Mouse (Mus musculus): ENCODE results near the gene Cttn. TPM values are rescaled to one million over a fixed set of nuclear protein-coding genes. Genes with fewer than 3 reads are reported as not detected.

The Cttn gene
- polyA plus RNA-seq, 1 experiment from 2014 or later: 165 TPM

DNA sequence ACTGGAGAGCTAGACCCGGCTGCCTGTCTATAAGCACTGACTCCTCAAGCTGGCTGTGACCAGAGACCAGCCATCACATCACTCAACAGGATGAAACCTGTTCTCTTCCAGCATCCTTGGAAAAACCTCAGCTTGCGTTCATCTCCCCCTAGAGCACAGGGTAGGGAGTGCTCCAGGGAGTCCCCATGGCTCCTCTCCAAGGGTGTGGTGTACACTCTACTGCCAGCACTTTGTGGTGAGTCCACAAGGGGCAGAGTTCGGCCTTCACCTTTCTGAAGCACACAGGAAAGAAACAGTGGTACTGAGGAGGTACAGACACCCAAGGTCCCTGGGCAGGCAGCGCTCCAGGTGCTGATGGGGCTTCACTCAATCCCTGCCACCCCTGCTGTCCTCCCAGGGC lies 55.0 kb downstream of the Cttn start:
- H3K4me1 ChIP-seq (replicated peaks; ENCODE audit: control insufficient read depth, insufficient read depth, low read length): peaks cover 28% of the 10 kb centered on the region
- no peak for DNase-seq (ENCODE audit: low spot score)
- ATAC-seq (ENCODE audit: low FRiP score): no peak
- H3K27ac ChIP-seq: no peak overlapping the region
- H3K4me2 ChIP-seq (replicated peaks): no peak overlapping the region
- H3K36me3 ChIP-seq (replicated peaks; ENCODE audit: control insufficient read depth, insufficient read depth): peaks cover 11% of the 10 kb centered on the region
- no peak overlapping the region for H3K4me3 ChIP-seq (replicated peaks; ENCODE audit: low read length)
- no peak overlapping the region for H3K9ac ChIP-seq
- no peaks in the 10 kb centered on the region for H3K9me3 ChIP-seq (ENCODE audit: control insufficient read depth, low read length)
- no peaks in the 10 kb centered on the region for H3K27me3 ChIP-seq (ENCODE audit: control insufficient read depth, insufficient read depth, low read length)
- 72% methylated on average over 4 of the region's 4 CpGs for WGBS

GRCm38 (mm10) chr7:144414632-144415031 lies 56.2 kb downstream of the Cttn start:
- H3K36me3 ChIP-seq (replicated peaks; ENCODE audit: control insufficient read depth, insufficient read depth): peaks cover 23% of the 10 kb centered on the region
- H3K9ac ChIP-seq: no peak overlapping the region
- no peaks in the 10 kb centered on the region for H3K9me3 ChIP-seq (ENCODE audit: control insufficient read depth, low read length)
- 83% methylated on average over 5 of the region's 5 CpGs for WGBS
- peaks cover 28% of the 10 kb centered on the region for H3K4me1 ChIP-seq (replicated peaks; ENCODE audit: control insufficient read depth, insufficient read depth, low read length)
- no peak overlapping the region for H3K27ac ChIP-seq
- no peaks in the 10 kb centered on the region for H3K27me3 ChIP-seq (ENCODE audit: control insufficient read depth, insufficient read depth, low read length)
- no peak for ATAC-seq (ENCODE audit: low FRiP score)
- DNase-seq (ENCODE audit: low spot score): no peak
- no peak overlapping the region for H3K4me2 ChIP-seq (replicated peaks)
- no peak overlapping the region for H3K4me3 ChIP-seq (replicated peaks; ENCODE audit: low read length)

DNA sequence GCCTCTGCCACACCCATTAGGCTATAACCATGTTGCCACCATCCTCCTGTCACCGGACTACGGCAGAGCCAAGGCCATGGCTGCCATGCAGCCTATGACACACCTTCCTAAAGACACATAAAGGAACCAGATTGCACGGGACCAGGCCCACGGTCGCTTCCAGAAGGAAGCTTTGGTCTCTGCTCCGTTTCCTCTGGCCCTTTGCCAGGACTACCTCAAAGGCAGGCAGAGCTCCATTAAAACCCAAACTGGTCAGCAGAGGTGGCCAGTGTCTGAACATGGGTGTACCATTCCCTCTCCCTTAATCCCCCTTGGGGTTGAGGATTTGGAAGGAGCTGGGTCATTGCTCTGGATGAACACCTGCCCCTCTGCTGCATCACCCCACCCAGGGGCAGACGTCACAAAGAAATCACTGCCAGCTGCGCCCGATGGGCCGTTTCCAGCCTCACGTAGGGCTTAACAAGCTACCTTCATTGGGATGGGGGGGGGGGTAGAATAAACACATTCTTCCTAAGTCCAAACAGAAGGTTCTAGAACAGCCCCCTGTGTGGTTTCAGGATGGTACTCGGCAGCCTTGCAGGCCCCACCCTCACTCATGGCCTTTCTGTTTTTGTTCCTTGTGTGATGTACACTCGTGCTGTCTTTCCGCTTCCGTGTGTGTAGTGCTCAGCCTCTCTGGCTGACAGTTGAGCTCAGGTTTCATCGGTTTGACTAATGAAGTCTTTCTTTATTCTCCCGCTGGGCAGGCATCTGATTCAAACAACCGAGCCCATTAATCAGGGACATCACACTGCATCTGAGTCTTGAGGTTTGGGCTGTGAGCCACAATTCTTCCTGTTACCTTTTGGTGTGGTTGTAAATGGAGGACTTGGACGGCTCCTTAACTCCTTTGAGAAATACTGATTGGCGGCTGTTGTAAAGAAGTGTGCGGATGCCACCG lies 58.6 kb downstream of the Cttn start:
- no peak overlapping the region for H3K4me2 ChIP-seq (replicated peaks)
- no peak overlapping the region for H3K9ac ChIP-seq
- peak; percentile 61 for DNase-seq (ENCODE audit: low spot score)
- peaks cover 15% of the 10 kb centered on the region for H3K4me1 ChIP-seq (replicated peaks; ENCODE audit: control insufficient read depth, insufficient read depth, low read length)
- peak; percentile 25; the same call in 1 of the 2 replicates for ATAC-seq (ENCODE audit: low FRiP score)
- 42% methylated on average over 22 of the region's 22 CpGs for WGBS
- H3K4me3 ChIP-seq (replicated peaks; ENCODE audit: low read length): no peak overlapping the region
- H3K9me3 ChIP-seq (ENCODE audit: control insufficient read depth, low read length): no peaks in the 10 kb centered on the region
- H3K36me3 ChIP-seq (replicated peaks; ENCODE audit: control insufficient read depth, insufficient read depth): peaks cover 25% of the 10 kb centered on the region
- peak overlapping the region; percentile 77 for H3K27ac ChIP-seq
- no peaks in the 10 kb centered on the region for H3K27me3 ChIP-seq (ENCODE audit: control insufficient read depth, insufficient read depth, low read length)

- no peaks in the 10 kb centered on the region for H3K27me3 ChIP-seq (ENCODE audit: control insufficient read depth, insufficient read depth, low read length)
- 83% methylated on average over 18 of the region's 18 CpGs for WGBS
- no peak overlapping the region for H3K4me2 ChIP-seq (replicated peaks)
- H3K9ac ChIP-seq: no peak overlapping the region
- DNase-seq (ENCODE audit: low spot score) (no peak), ATAC-seq (ENCODE audit: low FRiP score) (no peak)
- H3K27ac ChIP-seq: no peak overlapping the region
- H3K9me3 ChIP-seq (ENCODE audit: control insufficient read depth, low read length): no peaks in the 10 kb centered on the region
- peaks cover 10% of the 10 kb centered on the region for H3K4me1 ChIP-seq (replicated peaks; ENCODE audit: control insufficient read depth, insufficient read depth, low read length)
- no peak overlapping the region for H3K4me3 ChIP-seq (replicated peaks; ENCODE audit: low read length)
- H3K36me3 ChIP-seq (replicated peaks; ENCODE audit: control insufficient read depth, insufficient read depth): peaks cover 30% of the 10 kb centered on the region
Observed at GRCm38 (mm10) chr7:144409682-144410081, 61.1 kb downstream of the Cttn start.

- Histone ChIP-seq H3K9ac (no peak overlapping the region), H3K4me1 (replicated peaks; ENCODE audit: control insufficient read depth, insufficient read depth, low read length) (peaks cover 10% of the 10 kb centered on the region), H3K4me3 (replicated peaks; ENCODE audit: low read length) (no peak overlapping the region), H3K9me3 (ENCODE audit: control insufficient read depth, low read length) (no peaks in the 10 kb centered on the region), H3K4me2 (replicated peaks) (no peak overlapping the region), H3K27me3 (ENCODE audit: control insufficient read depth, insufficient read depth, low read length) (no peaks in the 10 kb centered on the region), H3K36me3 (replicated peaks; ENCODE audit: control insufficient read depth, insufficient read depth) (peaks cover 30% of the 10 kb centered on the region), H3K27ac (no peak overlapping the region)
- WGBS: 59% methylated on average over 2 of the region's 2 CpGs
- ATAC-seq (ENCODE audit: low FRiP score) (no peak), DNase-seq (ENCODE audit: low spot score) (no peak)
Observed at GRCm38 (mm10) chr7:144408464-144409000, 62.3 kb downstream of the Cttn start.

DNA sequence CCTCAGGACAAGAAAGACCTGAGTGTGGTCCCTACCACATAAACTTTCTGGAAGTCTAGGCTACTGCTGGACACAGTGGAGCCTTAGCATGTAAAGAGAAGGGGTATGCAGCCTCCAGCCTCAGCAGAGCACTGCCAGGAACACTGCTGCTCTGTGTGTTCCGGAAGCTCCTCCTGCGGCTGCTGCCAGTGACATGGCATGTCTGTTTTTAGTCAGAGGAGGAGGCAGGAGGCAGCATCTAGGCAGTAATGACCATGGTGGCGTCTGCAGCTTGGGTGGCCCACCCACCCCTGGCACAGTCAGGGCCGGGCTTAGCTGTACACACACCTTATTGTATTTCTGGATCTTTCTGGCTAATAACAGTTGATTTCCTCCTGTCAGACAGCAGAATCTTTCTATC lies 63.1 kb downstream of the Cttn start:
- DNase-seq (ENCODE audit: low spot score): no peak
- no peaks in the 10 kb centered on the region for H3K9me3 ChIP-seq (ENCODE audit: control insufficient read depth, low read length)
- H3K4me2 ChIP-seq (replicated peaks): no peak overlapping the region
- H3K27ac ChIP-seq: no peak overlapping the region
- no peaks in the 10 kb centered on the region for H3K27me3 ChIP-seq (ENCODE audit: control insufficient read depth, insufficient read depth, low read length)
- H3K4me1 ChIP-seq (replicated peaks; ENCODE audit: control insufficient read depth, insufficient read depth, low read length): peaks cover 10% of the 10 kb centered on the region
- ATAC-seq (ENCODE audit: low FRiP score): no peak
- 74% methylated on average over 4 of the region's 4 CpGs for WGBS
- H3K36me3 ChIP-seq (replicated peaks; ENCODE audit: control insufficient read depth, insufficient read depth): peaks cover 30% of the 10 kb centered on the region
- no peak overlapping the region for H3K9ac ChIP-seq
- H3K4me3 ChIP-seq (replicated peaks; ENCODE audit: low read length): no peak overlapping the region

GRCm38 (mm10) chr7:144402492-144402891 lies 68.3 kb downstream of the Cttn start:
- no peak overlapping the region for H3K4me3 ChIP-seq (replicated peaks; ENCODE audit: low read length)
- no peaks in the 10 kb centered on the region for H3K27me3 ChIP-seq (ENCODE audit: control insufficient read depth, insufficient read depth, low read length)
- DNase-seq (ENCODE audit: low spot score): no peak
- no peak overlapping the region for H3K9ac ChIP-seq
- no peak overlapping the region for H3K27ac ChIP-seq
- H3K36me3 ChIP-seq (replicated peaks; ENCODE audit: control insufficient read depth, insufficient read depth): peaks cover 6% of the 10 kb centered on the region; the same call in 1 of the 2 replicates
- H3K4me2 ChIP-seq (replicated peaks): no peak overlapping the region
- WGBS: 81% methylated on average over 4 of the region's 4 CpGs
- ATAC-seq (ENCODE audit: low FRiP score): no peak
- no peaks in the 10 kb centered on the region for H3K9me3 ChIP-seq (ENCODE audit: control insufficient read depth, low read length)
- no peaks in the 10 kb centered on the region for H3K4me1 ChIP-seq (replicated peaks; ENCODE audit: control insufficient read depth, insufficient read depth, low read length)

- no peak overlapping the region for H3K27ac ChIP-seq
- DNase-seq (ENCODE audit: low spot score) (no peak), ATAC-seq (ENCODE audit: low FRiP score) (no peak)
- no peaks in the 10 kb centered on the region for H3K4me1 ChIP-seq (replicated peaks; ENCODE audit: control insufficient read depth, insufficient read depth, low read length)
- no peak overlapping the region for H3K9ac ChIP-seq
- no peak overlapping the region for H3K4me2 ChIP-seq (replicated peaks)
- H3K9me3 ChIP-seq (ENCODE audit: control insufficient read depth, low read length): no peaks in the 10 kb centered on the region
- H3K27me3 ChIP-seq (ENCODE audit: control insufficient read depth, insufficient read depth, low read length): no peaks in the 10 kb centered on the region
- H3K4me3 ChIP-seq (replicated peaks; ENCODE audit: low read length): no peak overlapping the region
- no peaks in the 10 kb centered on the region for H3K36me3 ChIP-seq (replicated peaks; ENCODE audit: control insufficient read depth, insufficient read depth)
- 85% methylated on average over 6 of the region's 6 CpGs for WGBS
Observed at GRCm38 (mm10) chr7:144391727-144392126, 79.1 kb downstream of the Cttn start.

DNA sequence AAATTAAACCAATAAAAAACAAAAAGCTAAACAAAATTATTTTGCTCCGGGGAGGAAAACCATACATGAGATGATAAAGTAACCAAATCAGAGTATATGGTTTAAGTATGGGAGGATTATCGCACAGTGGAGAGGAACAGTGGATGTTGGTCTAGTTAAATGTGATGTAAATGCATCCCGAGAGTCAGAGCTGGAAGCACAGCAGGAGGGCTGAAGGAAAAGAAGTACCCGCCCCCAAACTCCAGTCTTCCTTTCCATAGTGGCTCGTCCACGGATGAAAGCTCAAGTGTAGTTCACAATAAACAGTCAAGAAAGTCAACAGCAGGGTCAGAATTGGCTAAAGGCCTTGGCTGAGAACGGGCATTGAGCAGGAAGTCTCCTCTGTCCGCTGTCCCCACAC lies 80.1 kb downstream of the Cttn start:
- H3K9me3 ChIP-seq (ENCODE audit: control insufficient read depth, low read length): no peaks in the 10 kb centered on the region
- DNase-seq (ENCODE audit: low spot score): no peak
- H3K27me3 ChIP-seq (ENCODE audit: control insufficient read depth, insufficient read depth, low read length): no peaks in the 10 kb centered on the region
- no peak overlapping the region for H3K9ac ChIP-seq
- no peaks in the 10 kb centered on the region for H3K4me1 ChIP-seq (replicated peaks; ENCODE audit: control insufficient read depth, insufficient read depth, low read length)
- H3K4me3 ChIP-seq (replicated peaks; ENCODE audit: low read length): no peak overlapping the region
- H3K36me3 ChIP-seq (replicated peaks; ENCODE audit: control insufficient read depth, insufficient read depth): no peaks in the 10 kb centered on the region
- no peak for ATAC-seq (ENCODE audit: low FRiP score)
- no peak overlapping the region for H3K27ac ChIP-seq
- 44% methylated on average over 8 of the region's 8 CpGs for WGBS
- no peak overlapping the region for H3K4me2 ChIP-seq (replicated peaks)

Measured in hindbrain, embryonic 14.5 days (tissue).